Mouse (Mus musculus): Measurements from ENCODE around the gene Trpm3. TPM values are rescaled to one million over a fixed set of nuclear protein-coding genes. Genes with fewer than 3 reads are reported as not detected.

Trpm3 gene
- polyA plus RNA-seq, 1 experiment from 2014 or later = 28.5 TPM

GRCm38 (mm10) chr19:22189716-22190115, 50.9 kb downstream of the Trpm3 start:
- Histone ChIP-seq H3K27ac (peak overlapping the region; percentile 55; the same call in 1 of the 2 replicates), H3K9ac (no peak overlapping the region), H3K36me3 (replicated peaks) (no peaks in the 10 kb centered on the region), H3K9me3 (no peaks in the 10 kb centered on the region), H3K4me2 (no peak overlapping the region), H3K4me1 (peaks cover 11% of the 10 kb centered on the region), H3K27me3 (replicated peaks) (no peaks in the 10 kb centered on the region), H3K4me3 (no peak overlapping the region)
- 24% methylated on average over 1 of the region's 1 CpGs for WGBS
- peak; percentile 97 for ATAC-seq (replicated peaks)

DNA sequence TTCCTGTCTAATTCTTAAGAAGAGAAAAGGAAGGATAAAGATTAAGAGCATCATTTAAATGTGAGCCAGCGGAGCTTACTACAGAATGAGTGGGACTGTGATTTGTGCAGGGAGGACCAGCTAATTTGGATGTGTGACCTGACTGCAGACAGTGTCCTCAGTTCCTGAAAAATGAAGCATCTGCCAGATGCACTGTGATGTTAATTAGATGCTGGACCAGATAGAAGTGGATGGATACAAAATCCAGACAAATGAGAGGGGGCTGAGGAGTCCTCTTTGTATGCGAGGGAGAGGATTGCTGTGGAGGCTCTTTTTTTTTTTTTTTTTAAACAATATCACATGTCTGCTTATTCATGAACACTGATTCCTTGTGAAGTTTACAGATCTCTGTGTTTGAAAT, 83.7 kb downstream of the Trpm3 start:
- Histone ChIP-seq H3K4me3 (no peak overlapping the region), H3K27me3 (replicated peaks) (no peaks in the 10 kb centered on the region), H3K36me3 (replicated peaks) (no peaks in the 10 kb centered on the region), H3K9ac (no peak overlapping the region), H3K27ac (peak overlapping the region; percentile 53; the same call in 1 of the 2 replicates), H3K4me1 (0 out of 2 replicates have a peak, but pooled peaks cover 5% of the 10 kb centered on the region), H3K9me3 (no peaks in the 10 kb centered on the region), H3K4me2 (no peak overlapping the region)
- 28% methylated on average over 2 of the region's 2 CpGs for WGBS
- ATAC-seq (replicated peaks) = 0 out of 2 replicates have a peak, but pooled peaks have one; percentile 62

DNA sequence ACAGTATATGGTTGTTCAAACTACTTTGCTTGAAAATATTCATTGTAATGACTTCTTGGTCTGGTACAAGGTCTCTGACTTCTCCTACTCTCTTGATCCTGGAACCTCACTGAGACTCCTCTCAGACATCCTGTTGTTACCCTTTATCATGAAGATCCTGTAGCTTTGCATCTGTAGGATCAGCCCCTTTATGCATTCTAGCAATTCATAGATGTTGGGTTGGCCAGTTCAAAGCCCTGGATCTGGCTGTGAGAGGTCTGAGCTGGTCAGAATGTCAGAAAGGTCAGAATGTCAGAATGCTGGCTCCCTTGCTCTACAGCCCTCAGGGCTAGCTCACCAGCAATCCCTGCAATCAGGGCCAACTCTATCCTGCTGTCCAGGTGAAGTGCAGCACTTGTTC, 95.3 kb downstream of the Trpm3 start:
- no peaks in the 10 kb centered on the region for H3K27me3 ChIP-seq (replicated peaks)
- no peak overlapping the region for H3K9ac ChIP-seq
- no peaks in the 10 kb centered on the region for H3K36me3 ChIP-seq (replicated peaks)
- H3K4me1 ChIP-seq = no peaks in the 10 kb centered on the region
- no peak for ATAC-seq (replicated peaks)
- no peak overlapping the region for H3K4me2 ChIP-seq
- H3K4me3 ChIP-seq = no peak overlapping the region
- no peaks in the 10 kb centered on the region for H3K9me3 ChIP-seq
- no peak overlapping the region for H3K27ac ChIP-seq

GRCm38 (mm10) chr19:22249076-22249475, 110.2 kb downstream of the Trpm3 start:
- no peaks in the 10 kb centered on the region for H3K9me3 ChIP-seq
- H3K27me3 ChIP-seq (replicated peaks) = no peaks in the 10 kb centered on the region
- H3K36me3 ChIP-seq (replicated peaks) = no peaks in the 10 kb centered on the region
- no peak overlapping the region for H3K27ac ChIP-seq
- H3K9ac ChIP-seq = no peak overlapping the region
- WGBS = 87% methylated on average over 6 of the region's 6 CpGs
- no peak for ATAC-seq (replicated peaks)
- H3K4me3 ChIP-seq = no peak overlapping the region
- no peak overlapping the region for H3K4me2 ChIP-seq
- no peaks in the 10 kb centered on the region for H3K4me1 ChIP-seq

DNA sequence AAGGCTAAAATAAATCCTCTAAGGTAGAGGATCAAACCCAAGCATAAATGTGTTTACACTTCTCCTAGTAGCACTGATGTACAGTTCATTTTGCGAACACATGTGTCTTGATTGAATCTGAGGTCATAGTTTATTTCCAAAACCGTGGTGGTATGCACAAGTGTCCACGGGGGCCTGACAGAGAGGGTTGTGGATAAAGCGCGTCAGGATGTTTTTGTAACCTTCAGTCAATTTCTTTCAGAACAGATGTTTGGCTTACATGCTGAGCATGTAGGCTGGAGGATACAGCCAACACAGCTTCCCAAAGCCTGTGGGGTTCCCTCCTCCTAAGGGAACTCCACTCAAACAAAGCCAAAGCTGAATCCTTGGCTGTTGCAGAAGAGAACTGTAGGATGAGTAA, 134.1 kb downstream of the Trpm3 start:
- Histone ChIP-seq H3K27ac (no peak overlapping the region), H3K9me3 (no peaks in the 10 kb centered on the region), H3K4me2 (no peak overlapping the region), H3K4me3 (no peak overlapping the region), H3K36me3 (replicated peaks) (no peaks in the 10 kb centered on the region), H3K9ac (no peak overlapping the region), H3K4me1 (no peaks in the 10 kb centered on the region), H3K27me3 (replicated peaks) (no peaks in the 10 kb centered on the region)
- 67% methylated on average over 5 of the region's 5 CpGs for WGBS
- ATAC-seq (replicated peaks) = no peak

GRCm38 (mm10) chr19:22284651-22285050, 145.8 kb downstream of the Trpm3 start:
- no peaks in the 10 kb centered on the region for H3K9me3 ChIP-seq
- H3K4me1 ChIP-seq = no peaks in the 10 kb centered on the region
- H3K4me3 ChIP-seq = no peak overlapping the region
- no peak overlapping the region for H3K4me2 ChIP-seq
- no peaks in the 10 kb centered on the region for H3K36me3 ChIP-seq (replicated peaks)
- ATAC-seq (replicated peaks) = no peak
- no peak overlapping the region for H3K27ac ChIP-seq
- H3K27me3 ChIP-seq (replicated peaks) = no peaks in the 10 kb centered on the region
- WGBS = 90% methylated on average over 3 of the region's 3 CpGs
- no peak overlapping the region for H3K9ac ChIP-seq

GRCm38 (mm10) chr19:22292671-22293070, 153.8 kb downstream of the Trpm3 start:
- Histone ChIP-seq H3K9ac (no peak overlapping the region), H3K4me2 (no peak overlapping the region), H3K36me3 (replicated peaks) (no peaks in the 10 kb centered on the region), H3K4me3 (no peak overlapping the region), H3K9me3 (0 out of 2 replicates have a peak, but pooled peaks cover 4% of the 10 kb centered on the region), H3K27ac (no peak overlapping the region), H3K4me1 (no peaks in the 10 kb centered on the region), H3K27me3 (replicated peaks) (no peaks in the 10 kb centered on the region)
- no peak for ATAC-seq (replicated peaks)
- 59% methylated on average over 6 of the region's 6 CpGs for WGBS

DNA sequence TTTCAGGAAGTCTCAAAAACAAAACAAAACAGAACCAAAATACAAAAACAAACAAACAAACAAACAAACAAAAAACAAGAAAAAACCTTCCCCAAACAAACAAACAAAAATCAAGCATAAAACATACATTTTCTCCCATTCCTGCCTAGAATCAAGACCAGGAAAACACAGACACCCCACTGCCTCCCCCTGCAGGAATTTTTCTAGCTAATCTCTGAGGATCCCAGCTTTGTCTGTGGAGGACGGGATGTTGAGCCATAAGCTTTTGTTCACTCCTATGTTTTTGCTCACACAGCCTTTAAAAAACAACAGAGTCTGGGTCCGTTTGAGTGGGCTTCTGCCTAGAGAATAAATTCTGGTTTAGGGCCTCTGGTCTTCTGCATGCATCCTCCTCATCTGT, 162.1 kb downstream of the Trpm3 start:
- no peaks in the 10 kb centered on the region for H3K9me3 ChIP-seq
- H3K9ac ChIP-seq = no peak overlapping the region
- ATAC-seq (replicated peaks) = no peak
- 9% methylated on average over 2 of the region's 2 CpGs for WGBS
- H3K4me1 ChIP-seq = peaks cover 19% of the 10 kb centered on the region
- no peak overlapping the region for H3K4me2 ChIP-seq
- H3K27ac ChIP-seq = no peak overlapping the region
- no peak overlapping the region for H3K4me3 ChIP-seq
- no peaks in the 10 kb centered on the region for H3K36me3 ChIP-seq (replicated peaks)
- H3K27me3 ChIP-seq (replicated peaks) = no peaks in the 10 kb centered on the region

GRCm38 (mm10) chr19:22303021-22303951, 164.4 kb downstream of the Trpm3 start:
- Histone ChIP-seq H3K27me3 (replicated peaks) (no peaks in the 10 kb centered on the region), H3K36me3 (replicated peaks) (no peaks in the 10 kb centered on the region), H3K9ac (0 out of 2 replicates have a peak overlapping the region, but pooled peaks have one; percentile 19), H3K9me3 (no peaks in the 10 kb centered on the region), H3K27ac (peak overlapping the region; percentile 57), H3K4me3 (no peak overlapping the region), H3K4me1 (peaks cover 19% of the 10 kb centered on the region), H3K4me2 (peak overlapping the region; percentile 45)
- ATAC-seq (replicated peaks) = peak; percentile 57
- WGBS = 21% methylated on average over 17 of the region's 17 CpGs

- Histone ChIP-seq H3K36me3 (replicated peaks) (no peaks in the 10 kb centered on the region), H3K4me2 (peak overlapping the region; percentile 45), H3K9me3 (no peaks in the 10 kb centered on the region), H3K27me3 (replicated peaks) (no peaks in the 10 kb centered on the region), H3K9ac (peak overlapping the region; percentile 9; the same call in 1 of the 2 replicates), H3K27ac (peak overlapping the region; percentile 57), H3K4me3 (peak overlapping the region; percentile 27), H3K4me1 (peaks cover 19% of the 10 kb centered on the region)
- 1% methylated on average over 16 of the region's 18 CpGs for WGBS
- ATAC-seq (replicated peaks) = peak; percentile 88
Measured at GRCm38 (mm10) chr19:22303952-22304655, 165.3 kb downstream of the Trpm3 start.

DNA sequence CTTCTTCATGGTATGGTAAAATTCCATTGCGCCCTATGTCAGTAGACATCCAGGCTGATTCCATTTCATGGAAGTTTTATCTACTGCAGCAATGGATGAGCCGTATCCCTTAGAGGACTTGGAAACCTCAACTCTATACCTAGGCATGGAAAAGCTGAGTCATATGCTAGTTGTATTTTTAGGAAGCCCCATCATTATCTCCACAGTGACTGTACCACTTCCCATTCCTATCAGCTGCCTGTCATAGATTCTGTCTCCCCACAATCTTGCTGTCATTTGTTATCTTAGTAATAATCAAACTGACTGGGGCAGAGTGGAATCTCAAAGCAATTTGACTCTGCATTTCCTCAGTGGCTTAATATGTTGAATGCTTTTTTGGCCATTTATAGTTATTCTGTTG, 169.2 kb downstream of the Trpm3 start:
- WGBS = 92% methylated on average over 2 of the region's 2 CpGs

GRCm38 (mm10) chr19:22317306-22317705, 178.5 kb downstream of the Trpm3 start:
- H3K4me2 ChIP-seq = no peak overlapping the region
- ATAC-seq (replicated peaks) = no peak

More for the DNA sequence above, 169.2 kb downstream of the Trpm3 start:
- H3K4me1 ChIP-seq = peaks cover 11% of the 10 kb centered on the region
- no peaks in the 10 kb centered on the region for H3K27me3 ChIP-seq (replicated peaks)
- H3K4me3 ChIP-seq = no peak overlapping the region
- H3K36me3 ChIP-seq (replicated peaks) = no peaks in the 10 kb centered on the region
- H3K4me2 ChIP-seq = no peak overlapping the region
- ATAC-seq (replicated peaks) = no peak
- H3K9me3 ChIP-seq = no peaks in the 10 kb centered on the region
- H3K9ac ChIP-seq = no peak overlapping the region
- H3K27ac ChIP-seq = no peak overlapping the region

More at GRCm38 (mm10) chr19:22317306-22317705, 178.5 kb downstream of the Trpm3 start:
- no peak overlapping the region for H3K27ac ChIP-seq
- H3K4me3 ChIP-seq = no peak overlapping the region
- H3K27me3 ChIP-seq (replicated peaks) = no peaks in the 10 kb centered on the region
- 81% methylated on average over 4 of the region's 4 CpGs for WGBS
- H3K4me1 ChIP-seq = no peaks in the 10 kb centered on the region
- H3K9me3 ChIP-seq = no peaks in the 10 kb centered on the region
- no peak overlapping the region for H3K9ac ChIP-seq
- no peaks in the 10 kb centered on the region for H3K36me3 ChIP-seq (replicated peaks)
